Mouse (Mus musculus) ES-E14 (cell line): ENCODE results near the gene Clip1.

ENCODE experiments used
- CHD2 ChIP-seq: IDR thresholded peaks from 2 replicates; pipeline ENCODE4 v1.6.1; 2014; ENCODE audit warnings: mild to moderate bottlenecking, low read depth, low read length, inconsistent platforms
- HCFC1 ChIP-seq: IDR thresholded peaks from 2 replicates; pipeline ENCODE4 v1.6.1; 2012; ENCODE audit warnings: low read length, inconsistent platforms, borderline replicate concordance; ENCODE audit not compliant: insufficient read depth
- ZC3H11A ChIP-seq: IDR thresholded peaks from 2 replicates; pipeline ENCODE4 v1.6.1; 2012; ENCODE audit warnings: low read depth, mild to moderate bottlenecking, inconsistent platforms, low read length, borderline replicate concordance
- ZNF384 ChIP-seq: IDR thresholded peaks from 2 replicates; pipeline ENCODE4 v1.6.1; 2012; ENCODE audit warnings: low read depth, low read length, inconsistent platforms

- TF ChIP-seq HCFC1 (no peak), CHD2 (no peak), ZC3H11A (no peak), ZNF384 (no peak)
Measured at GRCm38 (mm10) chr5:123653287-123653801, 31.1 kb downstream of the Clip1 start.
